Mouse (Mus musculus): ENCODE measurements around the gene Tmem170b. TPM values are rescaled to one million over a fixed set of nuclear protein-coding genes. Genes with fewer than 3 reads are reported as not detected.

Tmem170b gene
- polyA plus RNA-seq, 1 experiment, result 21.9 TPM

GRCm38 (mm10) chr13:41638083-41638482 lies 32.4 kb downstream of the Tmem170b start:
- no peak for TF ChIP-seq CTCF (IDR thresholded peaks at IDR 0.05; ENCODE audit: extremely low read depth, insufficient read depth, low read length)

GRCm38 (mm10) chr13:41642851-41643250 lies 37.1 kb downstream of the Tmem170b start:
- no peak overlapping the region for H3K4me3 ChIP-seq (ENCODE audit: insufficient read depth, low read length)
- H3K27ac ChIP-seq (ENCODE audit: insufficient read depth, low read length), result no peak overlapping the region
- H3K4me1 ChIP-seq (ENCODE audit: control insufficient read depth, insufficient read depth, low read length), result peaks cover 2% of the 10 kb centered on the region; the same call in 1 of the 2 replicates
- TF ChIP-seq POLR2A (IDR thresholded peaks at IDR 0.05; ENCODE audit: extremely low read depth, insufficient read depth, low read length) (no peak), CTCF (IDR thresholded peaks at IDR 0.05; ENCODE audit: extremely low read depth, insufficient read depth, low read length) (peak; percentile 58; the same call in 1 of the 2 replicates)

More at GRCm38 (mm10) chr13:41638083-41638482, 32.4 kb downstream of the Tmem170b start:
- Histone ChIP-seq H3K4me1 (ENCODE audit: control insufficient read depth, insufficient read depth, low read length) (peaks cover 2% of the 10 kb centered on the region; the same call in 1 of the 2 replicates), H3K4me3 (ENCODE audit: insufficient read depth, low read length) (no peak overlapping the region), H3K27ac (ENCODE audit: insufficient read depth, low read length) (no peak overlapping the region)

DNA sequence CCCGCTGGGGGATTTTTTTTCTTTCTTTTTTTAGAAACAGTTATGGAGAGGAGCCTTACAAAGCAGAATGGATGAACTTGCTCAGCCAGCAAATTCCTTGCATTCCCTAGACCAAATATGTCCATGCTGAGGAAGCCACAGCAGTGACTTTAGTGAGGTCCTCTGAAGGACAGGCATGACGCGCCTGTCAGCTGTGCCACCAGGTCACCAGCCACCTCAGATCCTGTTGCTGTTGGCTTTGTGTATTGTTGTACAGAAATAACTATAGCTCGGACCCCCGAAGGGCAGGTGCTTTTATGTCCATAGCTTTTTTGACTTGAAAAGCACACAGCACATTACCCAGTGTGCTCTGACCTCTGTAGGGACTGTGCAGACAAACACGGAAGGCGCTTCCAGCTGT lies 38.1 kb downstream of the Tmem170b start:
- no peak for TF ChIP-seq POLR2A (IDR thresholded peaks at IDR 0.05; ENCODE audit: extremely low read depth, insufficient read depth, low read length)
- no peak for TF ChIP-seq CTCF (IDR thresholded peaks at IDR 0.05; ENCODE audit: extremely low read depth, insufficient read depth, low read length)
- H3K4me1 ChIP-seq (ENCODE audit: control insufficient read depth, insufficient read depth, low read length), result peaks cover 2% of the 10 kb centered on the region; the same call in 1 of the 2 replicates
- no peak overlapping the region for H3K4me3 ChIP-seq (ENCODE audit: insufficient read depth, low read length)
- H3K27ac ChIP-seq (ENCODE audit: insufficient read depth, low read length), result no peak overlapping the region

DNA sequence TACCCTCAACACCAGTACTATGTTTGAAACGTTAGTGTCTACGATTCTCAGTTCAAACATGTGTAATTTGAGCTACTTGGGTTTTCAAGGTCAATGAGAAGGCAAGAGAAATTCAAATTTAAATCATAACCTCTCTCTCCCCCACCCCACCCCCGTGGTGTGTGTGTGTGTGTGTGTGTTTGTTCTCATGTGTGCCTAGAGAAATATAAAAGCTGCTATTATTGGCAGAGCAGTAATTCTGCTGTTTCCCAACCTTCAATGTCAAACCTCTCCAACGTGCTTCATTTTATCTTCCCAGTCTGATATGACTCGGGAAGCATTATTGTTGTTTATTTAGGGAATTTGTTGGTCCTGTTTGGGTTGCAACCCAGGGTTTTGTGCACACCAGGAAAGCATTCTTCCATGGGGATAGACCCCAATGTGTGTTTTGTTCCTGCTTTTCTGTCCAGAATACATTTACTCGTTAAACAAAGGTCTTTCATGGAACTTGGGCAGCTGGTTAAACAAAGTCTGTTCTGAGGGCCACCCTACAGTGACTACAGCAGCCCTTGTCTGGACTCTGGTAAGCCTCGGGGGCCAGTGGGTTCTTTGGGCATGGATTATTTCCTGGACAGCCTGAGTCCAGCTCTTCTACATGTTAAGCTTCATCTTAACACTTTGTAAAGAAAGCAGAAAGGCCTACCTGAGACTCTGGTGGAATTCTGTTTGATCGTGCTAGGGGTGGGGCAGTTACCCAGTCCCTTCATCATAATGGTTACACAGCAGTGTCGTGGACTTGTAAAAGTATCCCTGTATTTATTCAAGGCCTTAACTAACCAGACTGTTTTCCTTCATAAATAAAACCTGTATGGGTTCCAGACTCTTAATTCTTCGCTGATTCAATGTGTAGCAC lies 39.1 kb downstream of the Tmem170b start:
- Histone ChIP-seq H3K27ac (ENCODE audit: insufficient read depth, low read length) (no peak overlapping the region), H3K4me1 (ENCODE audit: control insufficient read depth, insufficient read depth, low read length) (no peaks in the 10 kb centered on the region), H3K4me3 (ENCODE audit: insufficient read depth, low read length) (no peak overlapping the region)
- TF ChIP-seq CTCF (IDR thresholded peaks at IDR 0.05; ENCODE audit: extremely low read depth, insufficient read depth, low read length), result no peak
- no peak for TF ChIP-seq POLR2A (IDR thresholded peaks at IDR 0.05; ENCODE audit: extremely low read depth, insufficient read depth, low read length)

- TF ChIP-seq POLR2A (IDR thresholded peaks at IDR 0.05; ENCODE audit: extremely low read depth, insufficient read depth, low read length) (no peak), CTCF (IDR thresholded peaks at IDR 0.05; ENCODE audit: extremely low read depth, insufficient read depth, low read length) (no peak)
- no peak overlapping the region for H3K4me3 ChIP-seq (ENCODE audit: insufficient read depth, low read length)
- no peak overlapping the region for H3K27ac ChIP-seq (ENCODE audit: insufficient read depth, low read length)
- no peaks in the 10 kb centered on the region for H3K4me1 ChIP-seq (ENCODE audit: control insufficient read depth, insufficient read depth, low read length)
Measured at GRCm38 (mm10) chr13:41645483-41645859, 39.8 kb downstream of the Tmem170b start.

- Histone ChIP-seq H3K4me3 (ENCODE audit: insufficient read depth, low read length) (no peak overlapping the region), H3K4me1 (ENCODE audit: control insufficient read depth, insufficient read depth, low read length) (no peaks in the 10 kb centered on the region), H3K27ac (ENCODE audit: insufficient read depth, low read length) (no peak overlapping the region)
- TF ChIP-seq CTCF (IDR thresholded peaks at IDR 0.05; ENCODE audit: extremely low read depth, insufficient read depth, low read length), result no peak
- no peak for TF ChIP-seq POLR2A (IDR thresholded peaks at IDR 0.05; ENCODE audit: extremely low read depth, insufficient read depth, low read length)
Measured at GRCm38 (mm10) chr13:41647976-41648375, 42.3 kb downstream of the Tmem170b start.

- TF ChIP-seq POLR2A (IDR thresholded peaks at IDR 0.05; ENCODE audit: extremely low read depth, insufficient read depth, low read length), result no peak
- TF ChIP-seq CTCF (IDR thresholded peaks at IDR 0.05; ENCODE audit: extremely low read depth, insufficient read depth, low read length), result peak; percentile 17; the same call in 1 of the 2 replicates
- H3K4me3 ChIP-seq (ENCODE audit: insufficient read depth, low read length), result no peak overlapping the region
- no peaks in the 10 kb centered on the region for H3K4me1 ChIP-seq (ENCODE audit: control insufficient read depth, insufficient read depth, low read length)
- H3K27ac ChIP-seq (ENCODE audit: insufficient read depth, low read length), result no peak overlapping the region
Measured at GRCm38 (mm10) chr13:41650665-41651064, 45.0 kb downstream of the Tmem170b start.

DNA sequence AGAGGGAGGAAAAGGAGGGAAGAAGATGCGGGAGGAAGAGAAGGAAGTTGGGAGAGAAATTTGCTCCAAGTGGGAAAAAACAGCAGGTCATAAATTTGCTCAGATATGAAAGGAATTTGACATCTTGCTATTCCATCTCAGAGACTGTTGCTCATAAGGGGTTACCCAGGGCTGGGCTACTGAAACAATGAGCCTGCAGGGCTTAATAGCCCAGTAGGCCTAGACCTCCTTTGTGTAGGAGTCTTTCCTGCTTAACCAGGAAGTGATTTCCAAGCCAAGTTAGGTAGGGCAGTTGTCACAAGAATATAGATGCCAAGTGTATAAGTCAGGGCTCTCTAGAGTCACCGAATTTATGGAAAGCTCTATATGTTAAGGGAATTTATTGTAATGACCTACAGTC lies 48.1 kb downstream of the Tmem170b start:
- no peak overlapping the region for H3K4me3 ChIP-seq (ENCODE audit: insufficient read depth, low read length)

DNA sequence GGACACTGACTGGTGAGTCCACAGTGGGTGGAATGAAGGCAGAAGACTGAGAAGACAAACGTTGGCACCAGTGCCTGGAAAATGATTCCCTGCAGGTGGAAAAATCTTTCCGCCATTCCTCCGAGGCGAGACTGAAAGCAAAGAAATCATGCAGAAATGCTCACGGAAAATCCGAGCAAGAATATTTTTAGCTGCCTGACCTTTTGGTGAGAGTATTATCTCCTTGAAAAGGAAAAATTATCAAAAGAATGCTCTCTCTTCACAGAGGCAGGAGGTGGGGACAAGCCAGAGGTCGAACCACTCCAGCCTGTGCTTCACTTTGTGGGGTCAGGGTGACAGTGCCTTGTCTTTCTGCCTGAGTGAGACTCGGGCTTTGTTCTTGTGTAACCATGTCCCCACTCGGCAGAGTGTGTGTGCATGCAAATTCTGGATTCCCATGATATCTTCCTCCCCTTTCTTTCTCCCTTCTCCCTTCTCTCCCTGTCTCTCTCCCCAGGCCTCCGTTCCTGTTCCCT lies 49.9 kb downstream of the Tmem170b start:
- H3K4me3 ChIP-seq (ENCODE audit: insufficient read depth, low read length), result no peak overlapping the region
- H3K27ac ChIP-seq (ENCODE audit: insufficient read depth, low read length), result no peak overlapping the region
- no peaks in the 10 kb centered on the region for H3K4me1 ChIP-seq (ENCODE audit: control insufficient read depth, insufficient read depth, low read length)
- TF ChIP-seq CTCF (IDR thresholded peaks at IDR 0.05; ENCODE audit: extremely low read depth, insufficient read depth, low read length) (no peak), POLR2A (IDR thresholded peaks at IDR 0.05; ENCODE audit: extremely low read depth, insufficient read depth, low read length) (no peak)

More for the DNA sequence above, 48.1 kb downstream of the Tmem170b start:
- TF ChIP-seq CTCF (IDR thresholded peaks at IDR 0.05; ENCODE audit: extremely low read depth, insufficient read depth, low read length) (no peak), POLR2A (IDR thresholded peaks at IDR 0.05; ENCODE audit: extremely low read depth, insufficient read depth, low read length) (no peak)
- H3K4me1 ChIP-seq (ENCODE audit: control insufficient read depth, insufficient read depth, low read length), result no peaks in the 10 kb centered on the region
- no peak overlapping the region for H3K27ac ChIP-seq (ENCODE audit: insufficient read depth, low read length)
